Mouse (Mus musculus) G1E (cell line): ENCODE measurements around the gene Tor1aip1. TPM values are rescaled to one million over a fixed set of nuclear protein-coding genes. Genes with fewer than 3 reads are reported as not detected.

Experiments
- ATAC-seq: 2 replicates; pipeline ENCODE4 v1.8.0; 2016; ENCODE audit warnings: mild to moderate bottlenecking; ENCODE audit not compliant: insufficient number of reproducible peaks, poor library complexity, low FRiP score, severe bottlenecking; ENCODE audit errors: extremely low read depth
- DNase-seq: peaks from one replicate; pipeline ENCODE4 v3.0.0; 2012; ENCODE audit warnings: low spot score
- H3K27me3 ChIP-seq: 2 replicates; pipeline ENCODE4 v1.6.1; 2012; ENCODE audit warnings: mild to moderate bottlenecking, low read length, inconsistent platforms; ENCODE audit not compliant: insufficient read depth
- H3K36me3 ChIP-seq: replicated peaks from 2 replicates; pipeline ENCODE3; 2012; ENCODE audit warnings: mild to moderate bottlenecking, inconsistent platforms
- H3K4me1 ChIP-seq: 2 replicates; pipeline ENCODE4 v1.6.1; 2012; ENCODE audit warnings: low read depth, low read length, inconsistent platforms, mixed read lengths; ENCODE audit not compliant: insufficient read depth
- H3K4me3 ChIP-seq: 2 replicates; pipeline ENCODE4 v1.5.1; 2012; ENCODE audit warnings: low read depth, mild to moderate bottlenecking, inconsistent platforms, low read length, moderate library complexity, mixed read lengths
- H3K9me3 ChIP-seq: replicated peaks from 2 replicates; pipeline ENCODE4 v1.6.1; 2012; ENCODE audit warnings: inconsistent platforms
- CTCF ChIP-seq: IDR thresholded peaks from 2 replicates; pipeline ENCODE4 v1.5.1; 2012; ENCODE audit warnings: low read depth, low read length, inconsistent platforms, mixed read lengths
- GATA1 ChIP-seq: IDR thresholded peaks from 2 replicates; pipeline ENCODE4 v1.6.1; 2012; ENCODE audit warnings: borderline replicate concordance, low read length, inconsistent platforms, mixed read lengths
- GATA2 ChIP-seq: IDR thresholded peaks from 2 replicates; pipeline ENCODE4 v1.6.1; 2012; ENCODE audit warnings: low read depth, low read length, inconsistent platforms, borderline replicate concordance
- POLR2AphosphoS5 ChIP-seq: IDR thresholded peaks from 2 replicates; pipeline ENCODE4 v1.6.1; 2012; ENCODE audit warnings: low read depth, low read length, inconsistent platforms; ENCODE audit not compliant: insufficient replicate concordance
- TAL1 ChIP-seq: conservative IDR thresholded peaks from 2 replicates; pipeline ENCODE4 v1.6.1; 2012; ENCODE audit warnings: low read depth, low read length, inconsistent platforms, mixed read lengths
- polyA plus RNA-seq: library from polyadenylated mRNA; stranded (reverse); fragments of >175 nt; gene quantifications from 2 replicates; pipeline ENCODE4 v1.2.3, GENCODE M21; 2012
- total RNA-seq, 2 experiments: library from RNA; stranded (forward) in 1 of 2; stranded (reverse) in 1 of 2; fragments of 200-1000 nt in 1 of 2; fragments of >200 nt in 1 of 2; fragmentation: Nextera tagmentation in 1 of 2; gene quantifications; 2 replicates each; pipeline ENCODE4 v1.2.3; 2014 to 2017

Tor1aip1 gene
- total and polyA plus RNA-seq, 3 experiments, result 15.5 to 65.4 (median 32.0) TPM

DNA sequence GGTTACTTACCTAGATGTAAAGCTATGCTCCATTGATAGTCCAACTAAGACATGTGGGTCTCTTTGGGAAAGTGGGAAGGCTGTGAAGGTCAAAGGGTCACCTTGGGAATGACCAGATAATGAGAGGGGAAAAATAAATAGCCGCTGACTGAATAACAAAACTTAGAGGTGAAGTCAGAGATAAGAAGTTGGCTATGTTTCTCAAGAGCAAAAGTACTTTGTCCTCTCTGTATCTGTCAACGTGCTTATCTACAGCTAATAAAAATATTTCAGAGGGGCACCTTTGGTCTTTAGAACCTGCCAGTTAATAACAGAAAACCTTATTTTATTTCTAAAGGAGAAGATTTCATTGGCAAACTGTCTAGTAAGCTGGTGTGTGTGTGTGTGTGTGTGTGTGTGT is 40.7 kb downstream of the Tor1aip1 start:
- H3K27me3 ChIP-seq, result peaks cover 12% of the 10 kb centered on the region
- H3K4me1 ChIP-seq, result peaks cover 3% of the 10 kb centered on the region; the same call in 1 of the 2 replicates
- no peak for DNase-seq
- no peak for ATAC-seq
- no peak overlapping the region for H3K4me3 ChIP-seq
- TF ChIP-seq GATA1, result no peak
- no peak for TF ChIP-seq GATA2
- TF ChIP-seq CTCF, result no peak
- no peak for TF ChIP-seq POLR2AphosphoS5
- TF ChIP-seq TAL1, result no peak
- no peaks in the 10 kb centered on the region for H3K36me3 ChIP-seq
- no peaks in the 10 kb centered on the region for H3K9me3 ChIP-seq

GRCm38 (mm10) chr1:155994524-155994923 is 41.8 kb downstream of the Tor1aip1 start:
- TF ChIP-seq GATA1, result no peak
- no peak for TF ChIP-seq GATA2
- TF ChIP-seq TAL1, result no peak
- no peak for TF ChIP-seq CTCF
- TF ChIP-seq POLR2AphosphoS5, result no peak
- no peaks in the 10 kb centered on the region for H3K36me3 ChIP-seq

DNA sequence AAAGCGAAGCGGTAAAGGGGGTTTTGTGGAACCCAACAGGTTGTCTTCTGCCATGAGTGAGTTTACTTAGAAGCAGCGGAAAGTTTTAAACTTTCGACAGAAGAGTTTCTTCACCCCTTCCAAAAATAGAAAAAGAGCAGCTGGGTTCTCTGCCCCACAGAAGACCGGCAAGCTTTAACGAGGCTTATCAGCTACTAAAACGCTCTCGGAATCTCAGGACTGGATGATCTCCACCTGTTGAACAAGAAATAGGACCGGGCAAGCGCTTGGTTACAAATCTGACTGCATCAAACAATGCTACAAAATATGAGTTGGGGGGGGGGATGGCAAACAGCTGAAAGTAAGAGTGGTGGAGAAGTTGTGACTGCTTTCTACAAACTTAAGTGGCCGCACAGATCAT is 45.9 kb downstream of the Tor1aip1 start:
- Histone ChIP-seq H3K4me1 (peaks cover 1% of the 10 kb centered on the region; the same call in 1 of the 2 replicates), H3K27me3 (peaks cover 9% of the 10 kb centered on the region; the same call in 1 of the 2 replicates), H3K4me3 (no peak overlapping the region), H3K36me3 (no peaks in the 10 kb centered on the region), H3K9me3 (no peaks in the 10 kb centered on the region)
- DNase-seq (no peak), ATAC-seq (no peak)
- no peak for TF ChIP-seq TAL1

More at GRCm38 (mm10) chr1:155994524-155994923, 41.8 kb downstream of the Tor1aip1 start:
- DNase-seq, result no peak
- Histone ChIP-seq H3K27me3 (peaks cover 14% of the 10 kb centered on the region), H3K9me3 (no peaks in the 10 kb centered on the region), H3K4me1 (peaks cover 3% of the 10 kb centered on the region; the same call in 1 of the 2 replicates), H3K4me3 (no peak overlapping the region)
- ATAC-seq, result no peak

DNA sequence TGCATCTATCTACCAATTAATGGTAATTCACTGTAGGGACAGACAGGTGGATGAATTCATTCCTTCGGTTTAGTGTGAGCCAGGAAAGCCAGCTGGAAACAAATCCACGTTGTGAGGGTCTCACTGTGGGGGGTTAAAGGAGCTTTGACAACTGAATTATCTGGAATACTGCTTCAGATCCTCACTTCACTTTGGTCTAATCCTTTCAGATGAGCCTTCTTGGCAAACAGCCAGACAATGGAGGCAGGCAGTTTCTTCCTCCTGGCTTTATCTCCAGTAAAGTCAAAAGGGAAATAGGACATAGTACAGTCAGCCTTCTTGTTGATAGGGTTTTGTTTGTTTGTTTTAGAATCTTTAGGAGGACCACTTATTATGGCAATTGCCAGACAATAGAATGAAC is 46.9 kb downstream of the Tor1aip1 start:
- Histone ChIP-seq H3K27me3 (peaks cover 11% of the 10 kb centered on the region; the same call in 1 of the 2 replicates), H3K4me3 (no peak overlapping the region), H3K36me3 (no peaks in the 10 kb centered on the region), H3K4me1 (no peaks in the 10 kb centered on the region; the same call in 1 of the 2 replicates), H3K9me3 (no peaks in the 10 kb centered on the region)
- ATAC-seq, result no peak
- DNase-seq, result no peak
- TF ChIP-seq TAL1 (no peak), GATA1 (no peak), GATA2 (no peak), CTCF (no peak), POLR2AphosphoS5 (no peak)

GRCm38 (mm10) chr1:155987625-155988024 is 48.7 kb downstream of the Tor1aip1 start:
- ATAC-seq, result no peak
- Histone ChIP-seq H3K4me3 (no peak overlapping the region), H3K4me1 (peaks cover 3% of the 10 kb centered on the region), H3K36me3 (no peaks in the 10 kb centered on the region), H3K9me3 (no peaks in the 10 kb centered on the region), H3K27me3 (peaks cover 8% of the 10 kb centered on the region; the same call in 1 of the 2 replicates)
- DNase-seq, result no peak
- no peak for TF ChIP-seq TAL1
- TF ChIP-seq GATA2, result no peak
- no peak for TF ChIP-seq GATA1
- TF ChIP-seq CTCF, result no peak
- no peak for TF ChIP-seq POLR2AphosphoS5

- H3K4me1 ChIP-seq, result peaks cover 24% of the 10 kb centered on the region
- TF ChIP-seq TAL1 (no peak), CTCF (no peak), POLR2AphosphoS5 (no peak), GATA1 (no peak), GATA2 (no peak)
- DNase-seq (no peak), ATAC-seq (no peak)
- H3K36me3 ChIP-seq, result no peaks in the 10 kb centered on the region
- H3K4me3 ChIP-seq, result no peak overlapping the region
- peaks cover 2% of the 10 kb centered on the region; the same call in 1 of the 2 replicates for H3K9me3 ChIP-seq
- H3K27me3 ChIP-seq, result no peaks in the 10 kb centered on the region
Measured at GRCm38 (mm10) chr1:155974931-155975330, 61.3 kb downstream of the Tor1aip1 start.
